Mouse (Mus musculus) olfactory bulb, adult 2 months (tissue): ENCODE data around the gene Arhgef3. TPM values are rescaled to one million over a fixed set of nuclear protein-coding genes. Genes with fewer than 3 reads are reported as not detected.
"Not testable (repeated sequence)": the region's sequence is repeated elsewhere in the genome, so short reads cannot be mapped to it uniquely, and the experiment has no call there.

ENCODE experiments used
- H3K27ac ChIP-seq: fragments of 200-500 bp; 2 replicates; pipeline ENCODE4 v1.5.1; 2012; ENCODE audit warnings: low read depth, low read length; ENCODE audit not compliant: insufficient read depth
- H3K4me1 ChIP-seq: fragments of 200-500 bp; 2 replicates; pipeline ENCODE4 v1.6.1; 2012; ENCODE audit warnings: low read length; ENCODE audit not compliant: control insufficient read depth, insufficient read depth
- H3K4me3 ChIP-seq: fragments of 200-500 bp; 2 replicates; pipeline ENCODE4 v1.5.1; 2012; ENCODE audit warnings: mild to moderate bottlenecking, low read depth, low read length, moderate library complexity; ENCODE audit not compliant: insufficient read depth
- CTCF ChIP-seq: fragments of 200-500 bp; IDR thresholded peaks from 2 replicates; pipeline ENCODE4 v1.5.1; 2012; ENCODE audit warnings: low read depth, mild to moderate bottlenecking, low read length, moderate library complexity; ENCODE audit not compliant: insufficient read depth
- POLR2A ChIP-seq: fragments of 200-500 bp; IDR thresholded peaks from 2 replicates; pipeline ENCODE4 v1.6.1; 2012; ENCODE audit warnings: mild to moderate bottlenecking, low read depth, low read length, moderate library complexity; ENCODE audit not compliant: insufficient read depth
- WGBS: fragments of 180-500 bp; shearing (Covaris S2); methylation state at CpG from one replicate; pipeline ENCODE4 v1.1.7; 2018; 5-methylcytosine and 5-hydroxymethylcytosine counted together
- polyA plus RNA-seq: library from polyadenylated mRNA; stranded (reverse); fragments of >200 nt; gene quantifications from 2 replicates; pipeline ENCODE4 v1.2.4, GENCODE M21; 2012; ENCODE audit warnings: low replicate concordance; ENCODE audit not compliant: missing spikeins, insufficient read depth, insufficient read length

The Arhgef3 gene
- polyA plus RNA-seq, 1 experiment, result not detected

DNA sequence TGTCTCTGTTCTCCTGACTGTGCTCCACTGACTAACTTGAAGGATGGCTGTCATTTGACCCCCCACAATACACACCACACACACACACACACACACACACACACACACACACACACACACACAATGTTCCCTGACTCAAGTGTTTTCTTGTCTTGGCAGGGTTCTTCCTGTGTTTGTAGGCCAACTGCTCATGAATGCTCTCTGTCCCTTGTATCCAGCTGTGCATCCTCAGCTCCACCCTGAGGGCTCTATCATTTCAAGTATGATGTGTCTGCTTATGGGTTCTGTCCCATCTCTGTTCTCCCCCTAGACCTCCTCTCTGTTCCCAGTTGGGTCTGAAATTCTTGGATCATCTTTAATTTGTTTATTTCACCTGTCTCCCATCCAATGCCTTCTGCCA, 91.7 kb downstream of the Arhgef3 start:
- H3K4me1 ChIP-seq, result 0 out of 2 replicates have a peak, but pooled peaks cover 2% of the 10 kb centered on the region
- H3K4me3 ChIP-seq, result no peak overlapping the region
- H3K27ac ChIP-seq, result no peak overlapping the region
- TF ChIP-seq CTCF (no peak), POLR2A (no peak)

DNA sequence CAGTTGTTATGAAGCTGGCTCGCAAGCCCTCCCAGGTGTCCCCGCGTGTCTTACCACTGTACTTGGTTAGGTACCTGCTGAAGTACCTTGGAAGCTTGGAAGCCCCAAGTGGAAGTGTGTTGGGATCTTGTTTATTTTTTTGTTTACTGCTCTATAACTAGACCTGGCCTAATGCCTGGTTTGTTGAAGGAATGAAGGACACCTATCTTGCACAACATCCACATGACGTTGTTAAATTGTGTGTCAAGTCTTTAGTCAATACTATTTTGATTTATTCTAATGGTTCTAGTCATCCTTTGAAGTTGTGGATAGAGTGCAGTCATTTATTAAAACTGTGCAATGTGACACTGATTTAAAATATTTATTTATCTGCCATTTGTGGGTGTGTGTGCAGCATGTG, 94.8 kb downstream of the Arhgef3 start:
- Histone ChIP-seq H3K4me3 (no peak overlapping the region), H3K27ac (no peak overlapping the region), H3K4me1 (no peaks in the 10 kb centered on the region)
- WGBS, result 96% methylated on average over 4 of the region's 4 CpGs
- TF ChIP-seq POLR2A, result no peak
- no peak for TF ChIP-seq CTCF

DNA sequence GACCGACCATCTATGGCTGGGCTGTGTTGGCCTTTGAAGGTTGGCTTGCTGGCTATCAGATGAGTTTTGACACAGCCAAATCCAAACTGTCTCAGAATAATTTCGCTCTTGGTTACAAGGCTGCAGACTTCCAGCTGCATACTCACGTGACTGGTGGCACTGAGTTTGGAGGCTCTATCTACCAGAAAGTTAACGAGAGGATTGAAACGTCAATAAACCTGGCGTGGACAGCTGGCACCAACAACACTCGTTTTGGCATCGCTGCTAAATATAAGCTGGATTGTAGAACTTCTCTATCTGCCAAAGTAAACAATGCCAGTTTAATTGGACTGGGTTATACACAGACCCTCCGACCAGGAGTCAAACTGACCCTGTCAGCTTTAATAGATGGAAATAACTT, 96.1 kb downstream of the Arhgef3 start:
- WGBS, result 58% methylated on average over 9 of the region's 9 CpGs

DNA sequence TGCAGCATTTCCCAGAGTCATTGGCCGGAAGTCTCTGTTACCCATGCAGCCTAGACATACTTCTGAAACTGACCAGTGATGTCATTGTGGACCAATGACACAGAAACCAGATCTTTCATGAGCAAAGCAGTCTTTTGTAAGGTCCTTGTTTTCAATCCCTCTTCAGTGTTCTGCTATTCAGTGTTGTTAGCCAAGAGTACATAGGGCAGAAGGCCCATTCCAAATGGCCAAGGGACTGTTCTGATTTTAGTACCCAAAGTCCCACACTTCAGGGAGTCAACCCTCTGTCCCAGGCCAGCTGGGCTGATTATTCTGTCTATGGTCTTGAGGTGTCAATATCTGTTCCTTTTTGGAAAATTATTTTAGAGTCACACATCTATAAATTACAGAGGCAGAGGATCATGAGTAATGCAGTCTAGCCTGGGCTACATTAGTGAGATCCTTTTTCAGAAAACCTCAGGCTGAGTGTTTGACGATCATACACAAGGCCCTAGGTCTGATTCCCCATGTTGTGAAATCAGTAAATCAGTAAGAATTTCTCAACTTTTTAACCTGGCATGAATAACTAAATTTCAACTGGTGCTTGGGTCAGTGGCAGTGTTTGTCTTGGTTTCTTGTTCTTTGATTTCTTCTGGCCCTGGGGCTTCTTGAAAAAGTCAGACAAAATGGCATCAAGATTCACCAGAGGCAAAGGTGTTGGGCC, 97.2 kb downstream of the Arhgef3 start:
- TF ChIP-seq CTCF, result no peak
- TF ChIP-seq POLR2A, result no peak
- 98% methylated on average over 2 of the region's 2 CpGs for WGBS

More for the DNA sequence above, 96.1 kb downstream of the Arhgef3 start:
- not testable (repeated sequence) for H3K27ac ChIP-seq, H3K4me1 ChIP-seq, H3K4me3 ChIP-seq

DNA sequence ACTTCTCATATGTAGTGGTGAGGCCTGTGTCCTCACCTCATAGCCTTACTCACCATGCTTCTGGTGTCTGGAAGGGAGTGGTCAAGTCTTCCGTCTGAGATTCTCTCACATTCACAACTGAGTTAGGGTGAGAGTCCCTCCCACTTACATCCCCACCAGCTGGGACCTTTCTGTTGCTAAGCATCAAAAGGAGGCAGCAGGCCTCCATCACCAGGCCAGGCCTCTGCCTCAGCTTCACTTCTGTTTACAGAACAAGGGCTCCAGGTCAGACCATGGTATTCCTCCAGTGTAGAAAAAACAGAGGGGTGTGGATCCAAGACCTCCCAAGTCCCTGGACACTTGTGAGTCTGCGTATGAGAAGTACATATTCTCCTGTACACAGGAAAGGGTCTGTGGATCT, 99.5 kb downstream of the Arhgef3 start:
- no peak for TF ChIP-seq POLR2A
- no peak for TF ChIP-seq CTCF
- H3K4me3 ChIP-seq, result no peak overlapping the region
- 83% methylated on average over 2 of the region's 2 CpGs for WGBS
- no peak overlapping the region for H3K27ac ChIP-seq
- H3K4me1 ChIP-seq, result peaks cover 3% of the 10 kb centered on the region

More for the DNA sequence above, 97.2 kb downstream of the Arhgef3 start:
- no peak overlapping the region for H3K27ac ChIP-seq
- no peak overlapping the region for H3K4me3 ChIP-seq
- no peaks in the 10 kb centered on the region for H3K4me1 ChIP-seq

DNA sequence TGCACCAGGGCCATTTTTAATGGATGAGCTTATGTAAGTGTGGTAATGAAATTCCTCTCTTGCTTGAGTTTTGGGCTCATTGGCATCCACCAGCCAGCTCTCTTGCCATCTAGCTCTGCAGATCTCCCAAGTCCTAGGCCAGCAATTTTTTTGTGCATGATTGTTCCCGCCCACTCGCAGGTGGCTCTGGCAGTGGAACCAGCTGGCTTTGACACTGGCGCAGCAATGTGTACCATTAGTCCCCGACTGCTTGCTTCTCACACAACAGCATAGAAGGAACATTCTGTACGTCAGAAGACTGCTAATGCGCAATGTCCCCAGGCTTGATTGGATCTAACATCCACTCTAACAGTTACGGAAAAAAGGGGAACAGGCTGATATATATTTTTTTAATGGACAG, 105.0 kb downstream of the Arhgef3 start:
- peaks cover 5% of the 10 kb centered on the region for H3K4me1 ChIP-seq
- H3K4me3 ChIP-seq, result no peak overlapping the region
- TF ChIP-seq POLR2A (no peak), CTCF (no peak)
- 61% methylated on average over 7 of the region's 7 CpGs for WGBS
- no peak overlapping the region for H3K27ac ChIP-seq

DNA sequence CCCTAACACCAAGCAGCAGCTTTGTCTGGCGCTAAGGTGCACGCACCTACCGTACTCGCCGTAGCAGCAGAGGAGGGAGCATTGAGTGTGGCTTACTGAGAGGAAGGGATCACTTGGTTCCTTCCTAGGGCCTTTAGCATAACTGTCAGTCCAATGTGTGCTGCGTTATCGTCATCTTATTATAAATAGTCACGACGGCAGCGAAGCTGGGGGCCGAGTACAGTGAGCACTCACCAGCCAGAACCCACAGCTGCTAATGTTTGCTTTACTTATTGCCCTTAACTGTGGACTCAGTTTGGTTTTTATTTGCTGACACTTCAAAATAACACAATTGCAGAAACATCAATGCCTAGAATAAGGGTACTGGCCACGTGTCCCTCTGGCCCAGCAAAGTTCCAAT, 105.6 kb downstream of the Arhgef3 start:
- H3K27ac ChIP-seq, result no peak overlapping the region
- 86% methylated on average over 12 of the region's 12 CpGs for WGBS
- TF ChIP-seq CTCF (no peak), POLR2A (no peak)
- peaks cover 5% of the 10 kb centered on the region for H3K4me1 ChIP-seq
- H3K4me3 ChIP-seq, result no peak overlapping the region

DNA sequence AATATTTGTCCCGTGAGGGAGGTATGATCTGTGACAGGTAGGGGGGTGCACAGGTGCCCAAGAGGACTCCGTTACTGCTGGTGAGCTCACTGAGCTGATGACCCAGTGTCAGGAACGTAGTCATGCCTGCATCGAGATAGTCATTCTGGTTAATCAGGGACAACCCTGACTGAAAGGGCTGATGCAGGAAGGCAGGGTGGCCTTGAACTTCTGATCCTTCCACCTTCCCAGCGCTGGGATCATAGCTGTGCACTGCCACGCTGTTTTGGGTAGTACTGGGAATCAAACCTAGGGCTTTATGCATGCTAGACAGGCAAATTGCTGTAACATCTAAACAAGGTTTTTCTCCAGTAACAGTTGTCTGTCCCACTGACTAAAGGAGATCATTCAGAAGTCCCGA, 109.9 kb downstream of the Arhgef3 start:
- TF ChIP-seq POLR2A, result no peak
- TF ChIP-seq CTCF, result no peak
- peaks cover 1% of the 10 kb centered on the region; the same call in 1 of the 2 replicates for H3K4me1 ChIP-seq
- no peak overlapping the region for H3K27ac ChIP-seq
- 96% methylated on average over 7 of the region's 7 CpGs for WGBS
- no peak overlapping the region for H3K4me3 ChIP-seq

DNA sequence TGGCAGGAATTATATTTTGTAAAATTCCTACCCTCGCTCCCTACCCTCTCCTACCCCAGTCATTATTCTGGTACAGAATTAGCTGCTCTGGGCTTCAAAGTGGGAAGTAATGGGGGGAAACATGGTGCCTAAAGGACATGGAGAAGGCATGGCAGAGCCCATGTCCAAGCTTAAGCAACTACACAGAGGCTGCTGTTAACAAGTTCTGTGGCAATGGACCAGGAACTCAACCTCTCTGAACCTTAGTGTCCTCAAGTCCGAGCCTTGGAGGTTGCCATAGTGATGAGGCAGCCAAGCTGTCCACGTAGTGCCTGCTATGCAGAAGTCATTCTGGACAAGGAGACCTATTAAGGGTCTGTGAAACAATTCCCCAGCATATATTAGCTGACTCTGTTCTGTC, 111.6 kb downstream of the Arhgef3 start:
- Histone ChIP-seq H3K4me1 (peaks cover 5% of the 10 kb centered on the region), H3K4me3 (no peak overlapping the region), H3K27ac (no peak overlapping the region)
- TF ChIP-seq CTCF (no peak), POLR2A (no peak)
- WGBS, result 78% methylated on average over 3 of the region's 3 CpGs

DNA sequence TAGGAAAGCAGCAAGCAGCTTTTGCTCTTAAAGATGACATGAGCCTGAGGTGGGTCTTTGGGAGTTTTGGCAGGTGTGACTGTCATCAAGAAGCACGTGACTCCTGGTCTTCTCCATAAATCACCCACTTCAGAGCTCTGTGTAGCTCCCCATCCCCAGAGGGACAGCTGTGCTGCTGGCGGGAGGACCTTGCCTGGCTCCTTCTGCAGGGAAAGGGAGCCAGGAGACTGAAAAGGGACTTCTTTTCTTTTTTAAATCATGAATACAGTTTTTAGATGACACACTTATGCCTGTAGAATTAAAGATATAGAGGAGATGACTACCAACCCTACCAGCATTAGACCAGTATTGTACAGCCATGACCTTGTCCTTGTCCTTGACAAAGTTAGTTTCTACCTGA, 113.6 kb downstream of the Arhgef3 start:
- no peak overlapping the region for H3K27ac ChIP-seq

More for the DNA sequence above, 113.6 kb downstream of the Arhgef3 start:
- TF ChIP-seq CTCF, result no peak
- TF ChIP-seq POLR2A, result no peak
- Histone ChIP-seq H3K4me1 (peaks cover 5% of the 10 kb centered on the region), H3K4me3 (no peak overlapping the region)
- 73% methylated on average over 2 of the region's 2 CpGs for WGBS
